Mouse (Mus musculus): ENCODE measurements around the gene Zfp46. TPM values are rescaled to one million over a fixed set of nuclear protein-coding genes. Genes with fewer than 3 reads are reported as not detected.

The Zfp46 gene
- polyA plus RNA-seq, 1 experiment from 2014 or later: 23.3 TPM

DNA sequence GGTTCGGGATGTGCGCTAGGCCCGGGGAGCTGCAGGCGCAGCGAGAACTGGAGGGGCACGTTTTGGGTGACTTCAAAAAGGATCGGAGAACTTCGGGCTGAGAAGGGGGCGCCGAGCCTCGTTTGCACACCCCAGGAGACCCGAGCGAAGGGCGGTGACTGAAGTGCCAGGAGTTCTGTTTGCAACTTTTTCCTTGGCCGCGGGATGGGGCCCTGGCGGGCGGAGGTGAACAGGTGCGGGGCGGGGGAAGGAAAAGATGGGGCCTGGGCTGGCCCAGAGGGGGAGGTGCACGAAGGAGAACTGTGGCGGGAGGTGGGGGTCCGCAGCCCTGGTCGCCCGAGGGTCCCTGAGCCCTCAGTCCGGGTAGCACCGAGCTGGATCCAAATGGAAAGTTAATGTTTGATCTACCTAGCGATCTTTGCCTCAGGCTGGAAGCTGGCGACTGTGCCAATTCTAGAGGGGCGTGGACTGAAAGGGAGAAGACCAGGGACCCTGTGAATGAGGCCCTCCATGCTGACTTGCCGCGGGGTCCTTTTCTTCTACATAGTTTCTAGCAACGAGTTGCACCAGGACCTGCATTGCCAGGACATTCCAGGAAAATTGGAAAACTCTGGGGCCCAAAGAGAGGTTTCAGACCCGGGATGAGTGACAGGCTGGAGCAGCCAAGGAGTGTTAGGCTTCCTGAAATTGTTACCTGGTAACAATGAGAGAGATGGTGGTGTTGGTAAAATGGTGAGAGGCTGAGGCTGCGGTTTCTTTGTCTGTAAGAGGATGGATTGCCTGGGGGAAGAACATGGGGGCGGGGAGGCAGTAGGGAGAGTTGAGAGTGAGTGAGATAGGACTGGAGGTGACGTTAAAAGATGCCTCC is 35.8 kb upstream of the Zfp46 start:
- DNase-seq (ENCODE audit: low spot score): peak; percentile 30
- Histone ChIP-seq H3K27ac (replicated peaks) (peak overlapping the region; percentile 28; the same call in 1 of the 2 replicates), H3K9me3 (replicated peaks) (no peaks in the 10 kb centered on the region), H3K4me3 (peak overlapping the region; percentile 56), H3K36me3 (0 out of 2 replicates have a peak, but pooled peaks cover 6% of the 10 kb centered on the region), H3K4me1 (peaks cover 36% of the 10 kb centered on the region), H3K27me3 (ENCODE audit: low read depth, poor library complexity, severe bottlenecking) (peaks cover 91% of the 10 kb centered on the region)
- WGBS: under 1% methylated on average over 37 of the region's 37 CpGs

- Histone ChIP-seq H3K4me3 (peak overlapping the region; percentile 16; the same call in 1 of the 2 replicates), H3K27me3 (ENCODE audit: low read depth, poor library complexity, severe bottlenecking) (peaks cover 85% of the 10 kb centered on the region), H3K9me3 (replicated peaks) (no peaks in the 10 kb centered on the region), H3K27ac (replicated peaks) (no peak overlapping the region), H3K4me1 (peaks cover 36% of the 10 kb centered on the region), H3K36me3 (0 out of 2 replicates have a peak, but pooled peaks cover under 1% of the 10 kb centered on the region)
- no peak for DNase-seq (ENCODE audit: low spot score)
- WGBS: 2% methylated on average over 11 of the region's 11 CpGs
Observed at GRCm38 (mm10) chr4:136249332-136249647, 35.2 kb upstream of the Zfp46 start.

GRCm38 (mm10) chr4:136249780-136250179 is 34.7 kb upstream of the Zfp46 start:
- peaks cover 80% of the 10 kb centered on the region for H3K27me3 ChIP-seq (ENCODE audit: low read depth, poor library complexity, severe bottlenecking)
- no peak overlapping the region for H3K27ac ChIP-seq (replicated peaks)
- no peak overlapping the region for H3K4me3 ChIP-seq
- H3K4me1 ChIP-seq: peaks cover 36% of the 10 kb centered on the region
- H3K9me3 ChIP-seq (replicated peaks): no peaks in the 10 kb centered on the region
- 44% methylated on average over 9 of the region's 9 CpGs for WGBS
- no peaks in the 10 kb centered on the region for H3K36me3 ChIP-seq
- DNase-seq (ENCODE audit: low spot score): no peak

GRCm38 (mm10) chr4:136255919-136256318 is 28.6 kb upstream of the Zfp46 start:
- Histone ChIP-seq H3K27me3 (ENCODE audit: low read depth, poor library complexity, severe bottlenecking) (peaks cover 19% of the 10 kb centered on the region), H3K4me3 (no peak overlapping the region), H3K4me1 (peaks cover 21% of the 10 kb centered on the region), H3K27ac (replicated peaks) (no peak overlapping the region), H3K9me3 (replicated peaks) (no peaks in the 10 kb centered on the region), H3K36me3 (no peaks in the 10 kb centered on the region)
- WGBS: 76% methylated on average over 6 of the region's 6 CpGs
- DNase-seq (ENCODE audit: low spot score): no peak

GRCm38 (mm10) chr4:136256696-136257095 is 27.8 kb upstream of the Zfp46 start:
- H3K27me3 ChIP-seq (ENCODE audit: low read depth, poor library complexity, severe bottlenecking): peaks cover 15% of the 10 kb centered on the region
- no peaks in the 10 kb centered on the region for H3K36me3 ChIP-seq
- peaks cover 25% of the 10 kb centered on the region for H3K4me1 ChIP-seq
- no peaks in the 10 kb centered on the region for H3K9me3 ChIP-seq (replicated peaks)
- 84% methylated on average over 10 of the region's 10 CpGs for WGBS
- H3K27ac ChIP-seq (replicated peaks): no peak overlapping the region
- DNase-seq (ENCODE audit: low spot score): no peak
- no peak overlapping the region for H3K4me3 ChIP-seq

DNA sequence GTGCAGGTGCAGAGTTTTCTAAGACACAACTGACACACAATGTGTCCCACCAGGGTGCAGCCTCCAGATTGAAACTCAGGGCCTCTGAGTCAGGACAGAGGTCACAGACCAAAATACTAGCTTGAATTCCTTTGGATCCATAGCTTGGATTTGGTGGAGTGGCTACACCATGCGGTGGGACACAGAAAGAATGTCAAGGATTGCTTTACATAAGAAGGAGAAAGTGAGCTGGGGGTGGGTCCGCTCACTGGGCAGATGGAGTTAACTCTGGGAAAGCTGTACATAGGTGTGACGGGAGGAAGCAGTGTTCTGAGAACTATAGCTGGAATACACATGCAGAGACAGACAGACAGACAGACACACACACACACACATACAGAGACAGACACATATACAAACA is 24.6 kb upstream of the Zfp46 start:
- no peaks in the 10 kb centered on the region for H3K36me3 ChIP-seq
- WGBS: 64% methylated on average over 3 of the region's 3 CpGs
- H3K4me3 ChIP-seq: no peak overlapping the region
- no peaks in the 10 kb centered on the region for H3K9me3 ChIP-seq (replicated peaks)
- peaks cover 25% of the 10 kb centered on the region for H3K4me1 ChIP-seq
- DNase-seq (ENCODE audit: low spot score): no peak
- peaks cover 5% of the 10 kb centered on the region; the same call in 1 of the 2 replicates for H3K27me3 ChIP-seq (ENCODE audit: low read depth, poor library complexity, severe bottlenecking)
- no peak overlapping the region for H3K27ac ChIP-seq (replicated peaks)

- Histone ChIP-seq H3K4me1 (peaks cover 24% of the 10 kb centered on the region), H3K36me3 (no peaks in the 10 kb centered on the region), H3K9me3 (replicated peaks) (no peaks in the 10 kb centered on the region), H3K4me3 (no peak overlapping the region), H3K27ac (replicated peaks) (no peak overlapping the region; the same call in 1 of the 2 replicates), H3K27me3 (ENCODE audit: low read depth, poor library complexity, severe bottlenecking) (peaks cover 8% of the 10 kb centered on the region; the same call in 1 of the 2 replicates)
- 46% methylated on average over 10 of the region's 10 CpGs for WGBS
- peak; percentile 85 for DNase-seq (ENCODE audit: low spot score)
Observed at GRCm38 (mm10) chr4:136260491-136261180, 23.8 kb upstream of the Zfp46 start.

GRCm38 (mm10) chr4:136261912-136262311 is 22.6 kb upstream of the Zfp46 start:
- Histone ChIP-seq H3K9me3 (replicated peaks) (no peaks in the 10 kb centered on the region), H3K36me3 (no peaks in the 10 kb centered on the region), H3K27me3 (ENCODE audit: low read depth, poor library complexity, severe bottlenecking) (peaks cover 8% of the 10 kb centered on the region; the same call in 1 of the 2 replicates), H3K4me3 (no peak overlapping the region), H3K4me1 (peaks cover 18% of the 10 kb centered on the region), H3K27ac (replicated peaks) (no peak overlapping the region)
- DNase-seq (ENCODE audit: low spot score): no peak
- WGBS: 87% methylated on average over 10 of the region's 10 CpGs

GRCm38 (mm10) chr4:136263555-136263954 is 20.9 kb upstream of the Zfp46 start:
- WGBS: 97% methylated on average over 4 of the region's 4 CpGs
- DNase-seq (ENCODE audit: low spot score): no peak
- Histone ChIP-seq H3K4me1 (peaks cover 13% of the 10 kb centered on the region), H3K27ac (replicated peaks) (no peak overlapping the region), H3K4me3 (no peak overlapping the region), H3K9me3 (replicated peaks) (no peaks in the 10 kb centered on the region), H3K36me3 (no peaks in the 10 kb centered on the region), H3K27me3 (ENCODE audit: low read depth, poor library complexity, severe bottlenecking) (peaks cover 8% of the 10 kb centered on the region; the same call in 1 of the 2 replicates)

DNA sequence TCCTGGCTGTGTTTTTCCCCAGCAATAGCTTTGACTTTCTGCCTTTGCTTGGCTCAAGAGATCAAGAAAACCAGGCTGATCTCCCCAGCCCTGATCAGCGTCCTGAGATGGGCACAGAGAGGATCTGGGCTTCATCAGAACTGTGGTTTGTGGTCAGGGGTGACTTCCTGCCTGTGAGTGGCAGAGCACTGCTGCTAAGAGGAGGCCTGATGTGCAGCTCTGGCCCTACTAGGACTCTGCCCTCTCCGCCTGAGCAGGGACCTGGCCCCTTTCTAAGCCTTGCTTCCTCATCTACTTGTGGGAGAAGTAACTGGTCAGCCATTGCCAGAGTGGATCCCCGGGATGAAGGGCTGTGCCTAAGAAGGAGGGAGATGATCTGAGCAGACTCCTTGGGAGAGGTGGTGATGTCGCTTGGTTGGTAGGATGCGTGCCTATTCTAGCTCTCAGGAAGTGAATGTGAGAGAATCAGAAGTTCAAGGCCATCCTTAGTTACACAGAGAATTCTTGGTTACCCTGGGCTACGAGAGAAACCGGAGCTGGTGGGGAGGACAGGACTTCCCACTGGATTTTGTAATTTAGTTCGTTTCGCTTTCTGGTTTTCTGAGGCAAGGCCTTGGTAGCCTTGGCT is 17.7 kb upstream of the Zfp46 start:
- no peak for DNase-seq (ENCODE audit: low spot score)
- no peak overlapping the region for H3K4me3 ChIP-seq
- H3K9me3 ChIP-seq (replicated peaks): no peaks in the 10 kb centered on the region
- H3K27me3 ChIP-seq (ENCODE audit: low read depth, poor library complexity, severe bottlenecking): peaks cover 4% of the 10 kb centered on the region; the same call in 1 of the 2 replicates
- no peak overlapping the region for H3K27ac ChIP-seq (replicated peaks)
- no peaks in the 10 kb centered on the region for H3K36me3 ChIP-seq
- 0 out of 2 replicates have a peak, but pooled peaks cover 3% of the 10 kb centered on the region for H3K4me1 ChIP-seq
- 84% methylated on average over 9 of the region's 9 CpGs for WGBS

DNA sequence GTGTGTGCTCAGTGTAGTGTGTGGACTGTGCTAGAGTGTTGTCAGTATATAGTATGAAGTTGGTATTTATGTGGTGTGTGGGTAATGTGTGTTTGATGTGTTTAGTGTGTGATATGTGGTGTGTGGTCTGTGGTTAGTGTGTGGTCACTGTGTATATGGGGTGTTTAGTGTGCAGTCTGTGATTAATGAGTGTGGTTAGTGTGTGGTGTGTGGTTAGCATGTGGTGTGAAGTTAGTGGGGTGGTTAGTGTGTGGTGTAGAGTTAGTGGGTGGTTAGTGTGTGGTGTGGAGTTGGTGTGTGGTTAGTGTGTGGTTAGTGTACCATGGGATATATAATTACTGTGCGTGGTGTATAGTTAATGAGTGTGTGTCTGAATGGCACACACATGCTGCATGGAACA is 15.6 kb upstream of the Zfp46 start:
- Histone ChIP-seq H3K27me3 (ENCODE audit: low read depth, poor library complexity, severe bottlenecking) (peaks cover 4% of the 10 kb centered on the region; the same call in 1 of the 2 replicates), H3K36me3 (no peaks in the 10 kb centered on the region), H3K4me3 (no peak overlapping the region), H3K4me1 (0 out of 2 replicates have a peak, but pooled peaks cover 3% of the 10 kb centered on the region), H3K27ac (replicated peaks) (no peak overlapping the region), H3K9me3 (replicated peaks) (peaks cover 18% of the 10 kb centered on the region)
- 96% methylated on average over 1 of the region's 1 CpGs for WGBS
- no peak for DNase-seq (ENCODE audit: low spot score)

DNA sequence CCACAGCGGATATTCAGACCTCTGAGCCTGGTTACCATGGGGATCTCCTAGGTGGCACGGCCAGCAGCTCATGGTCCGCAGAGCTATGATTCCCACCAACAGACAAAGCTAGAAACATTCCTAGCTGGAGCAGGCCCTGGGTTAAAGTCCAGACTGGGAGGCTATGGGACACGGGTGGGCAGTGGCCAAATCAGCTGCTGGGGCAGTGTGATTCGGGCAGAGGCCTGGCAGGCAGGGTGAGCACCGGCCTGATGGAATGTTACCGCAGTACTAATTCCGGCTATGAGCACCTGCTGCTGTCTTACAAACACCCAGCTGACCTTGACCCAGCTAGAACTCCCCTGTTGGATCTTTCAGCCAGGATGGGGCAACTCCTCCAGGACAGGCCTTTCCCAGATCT is 13.8 kb upstream of the Zfp46 start:
- WGBS: 86% methylated on average over 8 of the region's 8 CpGs
- DNase-seq (ENCODE audit: low spot score): no peak
- H3K36me3 ChIP-seq: no peaks in the 10 kb centered on the region
- H3K4me1 ChIP-seq: 0 out of 2 replicates have a peak, but pooled peaks cover 3% of the 10 kb centered on the region
- H3K9me3 ChIP-seq (replicated peaks): peaks cover 18% of the 10 kb centered on the region
- no peak overlapping the region for H3K27ac ChIP-seq (replicated peaks)
- no peak overlapping the region for H3K4me3 ChIP-seq
- no peaks in the 10 kb centered on the region for H3K27me3 ChIP-seq (ENCODE audit: low read depth, poor library complexity, severe bottlenecking)

Measured in midbrain, embryonic 10.5 days (tissue).